Mouse (Mus musculus) hindbrain, postnatal 0 days (tissue): Measurements from ENCODE around the gene Unc13d. TPM values are rescaled to one million over a fixed set of nuclear protein-coding genes. Genes with fewer than 3 reads are reported as not detected.

Source experiments
- ATAC-seq: fragments of 200-750 bp; cut with Nextera tagmentation; 2 replicates; pipeline ENCODE4 v1.8.0; 2017; ENCODE audit warnings: mild to moderate bottlenecking, moderate TSS enrichment, moderate library complexity
- DNase-seq: peaks from one replicate; pipeline ENCODE4 v3.0.0-alpha.2; 2015; ENCODE audit warnings: low spot score
- H3K27ac ChIP-seq: fragments of 300-500 bp; sonication (generic); 2 replicates; pipeline ENCODE4 v1.5.1; 2014; ENCODE audit warnings: mild to moderate bottlenecking
- H3K27me3 ChIP-seq: fragments of 300-500 bp; sonication (generic); 2 replicates; pipeline ENCODE4 v1.6.1; 2014; ENCODE audit warnings: low read length, mixed read lengths; ENCODE audit not compliant: insufficient read depth
- H3K36me3 ChIP-seq: fragments of 300-500 bp; sonication (generic); 2 replicates; pipeline ENCODE4 v1.6.1; 2014; ENCODE audit warnings: low read length, mixed read lengths; ENCODE audit not compliant: insufficient read depth
- H3K4me1 ChIP-seq: fragments of 300-500 bp; sonication (generic); 2 replicates; pipeline ENCODE4 v1.6.1; 2014; ENCODE audit warnings: antibody characterized with exemption, low read length, mixed read lengths; ENCODE audit not compliant: insufficient read depth
- H3K4me2 ChIP-seq: fragments of 300-500 bp; sonication (generic); 2 replicates; pipeline ENCODE4 v1.6.1; 2014; ENCODE audit warnings: low read depth, mild to moderate bottlenecking, low read length, moderate library complexity, mixed read lengths
- H3K4me3 ChIP-seq: fragments of 300-500 bp; sonication (generic); 2 replicates; pipeline ENCODE4 v1.5.1; 2014; ENCODE audit warnings: low read length
- H3K9ac ChIP-seq: fragments of 300-500 bp; sonication (generic); replicated peaks from 2 replicates; pipeline ENCODE4 v1.6.1; 2014; ENCODE audit warnings: mild to moderate bottlenecking, low read length, moderate library complexity, mixed read lengths
- H3K9me3 ChIP-seq: fragments of 300-500 bp; sonication (generic); 2 replicates; pipeline ENCODE4 v1.6.1; 2016; ENCODE audit warnings: low read length, mixed read lengths
- CTCF ChIP-seq: IDR thresholded peaks from 2 replicates; pipeline ENCODE4 v1.5.1; 2016; ENCODE audit warnings: antibody characterized with exemption, control low read depth, low read depth
- WGBS: fragments of 180-500 bp; shearing (Covaris S2); extraction: QIAGEN DNeasy Blood & Tissue Kit; methylation state at CpG from one replicate; pipeline ENCODE4 v1.1.7; 2014; 5-methylcytosine and 5-hydroxymethylcytosine counted together
- polyA plus RNA-seq: library from polyadenylated mRNA; unstranded; fragments of >200 nt; fragmentation: Nextera tagmentation; extraction: Ambion mirVana; gene quantifications from 2 replicates; pipeline ENCODE4 v1.2.1, GENCODE M21; 2015
- total RNA-seq: library from RNA; depleted of rRNA; stranded (reverse); fragments of >200 nt; gene quantifications from 2 replicates; pipeline ENCODE4 v1.2.3, GENCODE M21; 2014

The Unc13d gene
- total and polyA plus RNA-seq, 2 experiments from 2014 or later: 0.65 to 1.3 TPM

- H3K27ac ChIP-seq: peak overlapping the region; percentile 66; the same call in 1 of the 2 replicates
- peak; percentile 90 for TF ChIP-seq CTCF
- ATAC-seq (peak; percentile 58), DNase-seq (peak; percentile 90)
- H3K4me2 ChIP-seq: peak overlapping the region; percentile 62
- peak overlapping the region; percentile 51 for H3K4me3 ChIP-seq
- peak overlapping the region; percentile 28 for H3K9ac ChIP-seq
- peaks cover 8% of the 10 kb centered on the region for H3K36me3 ChIP-seq
- peaks cover 8% of the 10 kb centered on the region; the same call in 1 of the 2 replicates for H3K4me1 ChIP-seq
- H3K9me3 ChIP-seq: no peaks in the 10 kb centered on the region
- no peaks in the 10 kb centered on the region for H3K27me3 ChIP-seq
- 4% methylated on average over 31 of the region's 31 CpGs for WGBS
Observed at GRCm38 (mm10) chr11:116087194-116088130, 9.7 kb upstream of the Unc13d start.

- Histone ChIP-seq H3K9ac (peak within 1 kb of the TSS; percentile 42), H3K27me3 (no peaks in the 10 kb centered on the region), H3K36me3 (peaks cover 16% of the 10 kb centered on the region), H3K4me2 (peak within 1 kb of the TSS; percentile 71), H3K9me3 (no peaks in the 10 kb centered on the region), H3K4me3 (peak within 1 kb of the TSS; percentile 51), H3K27ac (peak within 1 kb of the TSS; percentile 66), H3K4me1 (peaks cover 8% of the 10 kb centered on the region; the same call in 1 of the 2 replicates)
- peak; percentile 98 for ATAC-seq
- TF ChIP-seq CTCF: peak; percentile 60
- WGBS: 3% methylated on average over 40 of the region's 43 CpGs
- DNase-seq: peak; percentile 99
Observed at GRCm38 (mm10) chr11:116086258-116087193, 8.8 kb upstream of the Unc13d start, which contains the start of gene Wbp2. Gene Wbp2 (minus strand): TSS chr11:116086995.

- Histone ChIP-seq H3K4me3 (no peak overlapping the region), H3K36me3 (peaks cover 34% of the 10 kb centered on the region), H3K27ac (no peak overlapping the region), H3K4me2 (no peak overlapping the region), H3K9ac (no peak overlapping the region), H3K4me1 (peaks cover 8% of the 10 kb centered on the region; the same call in 1 of the 2 replicates), H3K9me3 (no peaks in the 10 kb centered on the region), H3K27me3 (no peaks in the 10 kb centered on the region)
- no peak for ATAC-seq
- no peak for DNase-seq
- WGBS: 92% methylated on average over 6 of the region's 6 CpGs
- TF ChIP-seq CTCF: no peak
Observed at GRCm38 (mm10) chr11:116084166-116084565, 6.4 kb upstream of the Unc13d start.

- 85% methylated on average over 14 of the region's 14 CpGs for WGBS
- no peak for DNase-seq
- H3K9ac ChIP-seq: no peak overlapping the region
- no peaks in the 10 kb centered on the region for H3K27me3 ChIP-seq
- no peaks in the 10 kb centered on the region for H3K9me3 ChIP-seq
- ATAC-seq: no peak
- peaks cover 9% of the 10 kb centered on the region; the same call in 1 of the 2 replicates for H3K4me1 ChIP-seq
- peaks cover 38% of the 10 kb centered on the region for H3K36me3 ChIP-seq
- no peak overlapping the region for H3K4me3 ChIP-seq
- H3K4me2 ChIP-seq: no peak overlapping the region
- H3K27ac ChIP-seq: no peak overlapping the region
- TF ChIP-seq CTCF: no peak
Observed at GRCm38 (mm10) chr11:116083096-116083672, 5.4 kb upstream of the Unc13d start.

GRCm38 (mm10) chr11:116081081-116081480 lies 3.3 kb upstream of the Unc13d start:
- Histone ChIP-seq H3K9me3 (no peaks in the 10 kb centered on the region), H3K9ac (no peak overlapping the region), H3K4me1 (peaks cover 9% of the 10 kb centered on the region; the same call in 1 of the 2 replicates), H3K4me2 (no peak overlapping the region), H3K36me3 (peaks cover 38% of the 10 kb centered on the region), H3K4me3 (no peak overlapping the region), H3K27me3 (no peaks in the 10 kb centered on the region), H3K27ac (no peak overlapping the region)
- WGBS: 77% methylated on average over 6 of the region's 6 CpGs
- ATAC-seq (no peak), DNase-seq (no peak)
- TF ChIP-seq CTCF: peak; percentile 29; the same call in 1 of the 2 replicates

GRCm38 (mm10) chr11:116079511-116079910 lies 1.8 kb upstream of the Unc13d start:
- Histone ChIP-seq H3K4me1 (0 out of 2 replicates have a peak, but pooled peaks cover 3% of the 10 kb centered on the region), H3K4me3 (no peak overlapping the region), H3K9ac (no peak overlapping the region), H3K27ac (no peak overlapping the region), H3K4me2 (no peak overlapping the region), H3K9me3 (no peaks in the 10 kb centered on the region), H3K36me3 (peaks cover 38% of the 10 kb centered on the region), H3K27me3 (no peaks in the 10 kb centered on the region)
- no peak for DNase-seq
- no peak for TF ChIP-seq CTCF
- WGBS: 46% methylated on average over 10 of the region's 10 CpGs
- ATAC-seq: no peak
